Mouse (Mus musculus) heart, embryonic 11.5 days (tissue): Measurements from ENCODE around the gene Lbx1. TPM values are rescaled to one million over a fixed set of nuclear protein-coding genes. Genes with fewer than 3 reads are reported as not detected.

Experiments
- ATAC-seq: fragments of 200-750 bp; cut with Nextera tagmentation; replicated peaks from 2 replicates; pipeline ENCODE4 v1.8.0; 2017; ENCODE audit warnings: moderate library complexity; ENCODE audit not compliant: insufficient number of reproducible peaks, low FRiP score, low TSS enrichment
- H3K27ac ChIP-seq: fragments of 300-500 bp; sonication (generic); 2 replicates; pipeline ENCODE4 v1.5.1; 2014; ENCODE audit warnings: mild to moderate bottlenecking, low read depth, low read length
- H3K27me3 ChIP-seq: fragments of 300-500 bp; sonication (generic); 2 replicates; pipeline ENCODE4 v1.6.1; 2014; ENCODE audit warnings: mild to moderate bottlenecking, low read length, mixed read lengths; ENCODE audit not compliant: control insufficient read depth, insufficient read depth
- H3K36me3 ChIP-seq: fragments of 300-500 bp; sonication (generic); 2 replicates; pipeline ENCODE4 v1.6.1; 2014; ENCODE audit warnings: mild to moderate bottlenecking, low read length, moderate library complexity, mixed read lengths; ENCODE audit not compliant: control insufficient read depth, insufficient read depth
- H3K4me1 ChIP-seq: fragments of 300-500 bp; sonication (generic); 2 replicates; pipeline ENCODE4 v1.6.1; 2014; ENCODE audit warnings: low read length; ENCODE audit not compliant: control insufficient read depth, insufficient read depth
- H3K4me2 ChIP-seq: fragments of 300-500 bp; sonication (generic); 2 replicates; pipeline ENCODE4 v1.6.1; 2014; ENCODE audit warnings: mild to moderate bottlenecking, moderate library complexity
- H3K4me3 ChIP-seq: fragments of 300-500 bp; sonication (generic); 2 replicates; pipeline ENCODE4 v1.5.1; 2014; ENCODE audit warnings: low read depth, low read length
- H3K9ac ChIP-seq: fragments of 300-500 bp; sonication (generic); 2 replicates; pipeline ENCODE4 v1.6.1; 2014; ENCODE audit warnings: mild to moderate bottlenecking, low read depth, low read length, moderate library complexity
- H3K9me3 ChIP-seq: fragments of 300-500 bp; sonication (generic); replicated peaks from 2 replicates; pipeline ENCODE4 v1.6.1; 2016; ENCODE audit warnings: low read length; ENCODE audit not compliant: control insufficient read depth
- WGBS: fragments of 180-500 bp; shearing (Covaris S2); extraction: QIAGEN DNeasy Blood & Tissue Kit; methylation state at CpG from one replicate; pipeline ENCODE4 v1.1.7; 2014; ENCODE audit not compliant: insufficient replicate concordance; 5-methylcytosine and 5-hydroxymethylcytosine counted together
- polyA plus RNA-seq: library from polyadenylated mRNA; unstranded; fragments of >200 nt; fragmentation: Nextera tagmentation; extraction: Ambion mirVana; gene quantifications from 2 replicates; pipeline ENCODE4 v1.2.1, GENCODE M21; 2014

Gene Lbx1
- polyA plus RNA-seq, 1 experiment from 2014 or later: 0.16 TPM

- no peak for ATAC-seq
Measured at GRCm38 (mm10) chr19:45248691-45249090, 13.1 kb upstream of the Lbx1 start.

GRCm38 (mm10) chr19:45243918-45244700 is 8.5 kb upstream of the Lbx1 start:
- no peaks in the 10 kb centered on the region for H3K9me3 ChIP-seq
- 1% methylated on average over 29 of the region's 29 CpGs for WGBS
- H3K27me3 ChIP-seq: peaks cover 72% of the 10 kb centered on the region
- 0 out of 2 replicates have a peak, but pooled peaks cover 4% of the 10 kb centered on the region for H3K4me1 ChIP-seq
- H3K4me2 ChIP-seq: peak overlapping the region; percentile 49
- ATAC-seq: no peak
- H3K4me3 ChIP-seq: peak overlapping the region; percentile 2; the same call in 1 of the 2 replicates
- no peaks in the 10 kb centered on the region for H3K36me3 ChIP-seq
- no peak overlapping the region for H3K27ac ChIP-seq
- H3K9ac ChIP-seq: no peak overlapping the region

More at GRCm38 (mm10) chr19:45248691-45249090, 13.1 kb upstream of the Lbx1 start:
- Histone ChIP-seq H3K4me1 (no peaks in the 10 kb centered on the region), H3K27ac (no peak overlapping the region), H3K36me3 (no peaks in the 10 kb centered on the region), H3K9ac (no peak overlapping the region), H3K4me2 (no peak overlapping the region), H3K9me3 (no peaks in the 10 kb centered on the region), H3K4me3 (no peak overlapping the region), H3K27me3 (peaks cover 36% of the 10 kb centered on the region)
- 68% methylated on average over 19 of the region's 19 CpGs for WGBS

- Histone ChIP-seq H3K27ac (no peak overlapping the region), H3K36me3 (no peaks in the 10 kb centered on the region), H3K4me2 (no peak overlapping the region), H3K27me3 (peaks cover 78% of the 10 kb centered on the region), H3K9me3 (no peaks in the 10 kb centered on the region), H3K4me1 (0 out of 2 replicates have a peak, but pooled peaks cover 4% of the 10 kb centered on the region), H3K4me3 (0 out of 2 replicates have a peak overlapping the region, but pooled peaks have one; percentile 10), H3K9ac (no peak overlapping the region)
- ATAC-seq: no peak
- whole genome bisulfite sequencing: 6% methylated on average over 5 of the region's 5 CpGs
Measured at GRCm38 (mm10) chr19:45243264-45243602, 7.6 kb upstream of the Lbx1 start.

- Histone ChIP-seq H3K27me3 (peaks cover 84% of the 10 kb centered on the region), H3K27ac (no peak overlapping the region), H3K4me2 (peak overlapping the region; percentile 22; the same call in 1 of the 2 replicates), H3K36me3 (no peaks in the 10 kb centered on the region), H3K4me1 (0 out of 2 replicates have a peak, but pooled peaks cover 4% of the 10 kb centered on the region), H3K9ac (no peak overlapping the region), H3K4me3 (0 out of 2 replicates have a peak overlapping the region, but pooled peaks have one; percentile 10), H3K9me3 (no peaks in the 10 kb centered on the region)
- WGBS: 1% methylated on average over 23 of the region's 23 CpGs
- no peak for ATAC-seq
Measured at GRCm38 (mm10) chr19:45242348-45243263, 7.0 kb upstream of the Lbx1 start.

- no peak for ATAC-seq
- 20% methylated on average over 4 of the region's 4 CpGs for WGBS
- Histone ChIP-seq H3K9me3 (no peaks in the 10 kb centered on the region), H3K4me3 (no peak overlapping the region), H3K27ac (no peak overlapping the region), H3K27me3 (peaks cover 86% of the 10 kb centered on the region), H3K4me1 (0 out of 2 replicates have a peak, but pooled peaks cover 4% of the 10 kb centered on the region), H3K9ac (no peak overlapping the region), H3K4me2 (no peak overlapping the region), H3K36me3 (no peaks in the 10 kb centered on the region)
Measured at GRCm38 (mm10) chr19:45242017-45242347, 6.4 kb upstream of the Lbx1 start.

- no peak overlapping the region for H3K9ac ChIP-seq
- no peaks in the 10 kb centered on the region for H3K9me3 ChIP-seq
- H3K27me3 ChIP-seq: peaks cover 96% of the 10 kb centered on the region
- no peak overlapping the region for H3K27ac ChIP-seq
- peaks cover 17% of the 10 kb centered on the region for H3K4me1 ChIP-seq
- H3K4me3 ChIP-seq: no peak overlapping the region
- no peak overlapping the region for H3K4me2 ChIP-seq
- 10% methylated on average over 2 of the region's 2 CpGs for WGBS
- ATAC-seq: no peak
- H3K36me3 ChIP-seq: no peaks in the 10 kb centered on the region
Measured at GRCm38 (mm10) chr19:45240026-45240425, 4.4 kb upstream of the Lbx1 start.

GRCm38 (mm10) chr19:45239191-45239590 is 3.6 kb upstream of the Lbx1 start:
- peaks cover 96% of the 10 kb centered on the region for H3K27me3 ChIP-seq
- no peak overlapping the region for H3K4me2 ChIP-seq
- H3K9me3 ChIP-seq: no peaks in the 10 kb centered on the region
- ATAC-seq: no peak
- H3K9ac ChIP-seq: no peak overlapping the region
- no peak overlapping the region for H3K4me3 ChIP-seq
- H3K27ac ChIP-seq: no peak overlapping the region
- H3K36me3 ChIP-seq: no peaks in the 10 kb centered on the region
- WGBS: 3% methylated on average over 1 of the region's 1 CpGs
- peaks cover 17% of the 10 kb centered on the region for H3K4me1 ChIP-seq

- Histone ChIP-seq H3K4me1 (peaks cover 19% of the 10 kb centered on the region), H3K4me3 (no peak overlapping the region), H3K36me3 (no peaks in the 10 kb centered on the region), H3K4me2 (no peak overlapping the region), H3K27me3 (peaks cover 92% of the 10 kb centered on the region), H3K9ac (no peak overlapping the region), H3K27ac (no peak overlapping the region), H3K9me3 (no peaks in the 10 kb centered on the region)
- no peak for ATAC-seq
- WGBS: 11% methylated on average over 3 of the region's 3 CpGs
Measured at GRCm38 (mm10) chr19:45237665-45238209, 2.1 kb upstream of the Lbx1 start.
